Mouse (Mus musculus): ENCODE results near the gene Midn. TPM values are rescaled to one million over a fixed set of nuclear protein-coding genes. Genes with fewer than 3 reads are reported as not detected.
A peak's percentile ranks its signal among the peaks of the same experiment; 100 is the strongest.

Midn gene
- total RNA-seq, 2 experiments from 2014 or later = 37.6 to 49.3 TPM

DNA sequence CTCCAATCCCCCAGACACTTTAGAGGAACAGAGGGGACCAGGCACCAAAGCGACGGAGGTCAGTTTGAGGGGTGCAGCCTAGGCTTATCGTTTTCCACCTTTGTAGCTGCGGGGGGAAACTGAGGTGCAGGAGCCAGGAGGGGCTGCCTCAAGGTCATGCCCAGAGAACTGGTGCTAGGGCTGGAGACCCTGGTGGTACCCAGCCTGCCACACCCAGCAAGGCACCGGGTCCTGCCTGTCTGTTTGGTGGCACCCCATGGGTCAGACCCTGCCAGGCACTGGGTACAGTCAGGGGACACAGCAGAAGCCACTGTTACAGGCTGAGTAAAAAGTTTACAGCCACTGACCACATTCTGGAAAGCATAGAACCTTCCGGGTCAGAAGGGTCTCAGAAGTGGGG lies 32.2 kb downstream of the Midn start:
- intact Hi-C loops (cut with DNase I) = no loop called here
- no peak for DNase-seq

GRCm38 (mm10) chr10:80180823-80181222 lies 32.8 kb downstream of the Midn start:
- intact Hi-C loops (cut with DNase I) = no loop called here
- DNase-seq = no peak

- DNase-seq = no peak
- intact Hi-C loops (cut with DNase I) = no loop called here
These were observed 34.5 kb downstream of the Midn start for GRCm38 (mm10) chr10:80182547-80182946.

DNA sequence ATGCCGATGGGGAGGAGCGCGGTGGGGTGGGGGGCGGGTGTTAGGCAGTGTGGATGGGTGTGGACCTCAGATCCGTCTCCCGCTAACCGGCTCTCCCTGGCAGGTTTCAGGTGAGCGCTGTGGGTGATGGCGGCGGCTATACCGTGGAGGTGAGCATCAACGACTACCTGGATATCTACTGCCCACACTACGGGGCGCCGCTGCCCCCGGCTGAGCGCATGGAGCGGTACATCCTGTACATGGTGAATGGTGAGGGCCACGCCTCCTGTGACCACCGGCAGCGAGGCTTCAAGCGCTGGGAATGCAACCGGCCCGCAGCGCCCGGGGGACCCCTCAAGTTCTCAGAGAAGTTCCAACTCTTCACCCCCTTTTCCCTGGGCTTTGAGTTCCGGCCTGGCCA lies 38.6 kb downstream of the Midn start:
- DNase-seq = no peak
- intact Hi-C loops (cut with DNase I) = no loop called here

DNA sequence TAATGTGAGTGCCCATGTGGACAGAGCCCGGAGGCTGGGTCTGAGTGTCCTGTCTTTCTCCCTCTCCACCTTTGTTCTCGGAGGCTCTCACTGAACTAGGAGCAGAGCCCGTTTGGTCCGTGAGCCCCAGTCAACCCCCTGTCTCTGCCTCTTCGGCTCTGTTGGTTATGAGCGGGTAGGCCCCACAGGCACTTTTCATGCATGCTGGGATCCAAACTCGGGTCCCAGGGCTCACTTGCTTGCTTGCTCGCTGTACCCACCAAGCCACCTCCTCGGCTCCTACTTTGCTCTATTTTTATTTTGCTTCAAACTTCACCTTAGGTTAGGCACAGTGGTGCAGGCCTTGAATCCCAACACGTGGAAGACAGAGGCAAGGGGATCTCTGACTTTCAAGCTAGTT lies 39.7 kb downstream of the Midn start:
- intact Hi-C loops (cut with DNase I) = no loop called here
- DNase-seq = no peak

- intact Hi-C loops (cut with DNase I) = no loop called here
- DNase-seq = no peak
These were observed 40.5 kb downstream of the Midn start for GRCm38 (mm10) chr10:80188453-80189024.

DNA sequence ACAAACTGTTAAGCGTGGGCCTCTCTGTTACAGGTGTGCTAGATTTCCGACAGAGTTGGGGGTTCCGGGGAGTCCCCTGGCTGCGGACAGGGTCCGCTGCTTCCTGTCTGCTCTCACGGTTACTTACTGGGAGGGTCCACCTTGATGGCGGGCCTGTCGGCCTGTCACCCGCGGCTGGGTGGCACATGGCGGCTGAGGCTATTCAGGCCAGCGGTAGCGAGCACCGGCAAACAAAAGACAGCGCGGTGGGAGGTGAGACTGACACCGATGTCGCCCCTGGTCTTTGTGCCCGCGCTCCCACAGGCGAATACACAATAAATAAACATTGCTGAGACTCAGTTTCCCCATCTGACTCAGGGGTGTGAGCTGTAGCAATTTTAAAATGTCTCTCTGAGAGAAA lies 41.9 kb downstream of the Midn start:
- intact Hi-C loops (cut with DNase I) = no loop called here
- no peak for DNase-seq

DNA sequence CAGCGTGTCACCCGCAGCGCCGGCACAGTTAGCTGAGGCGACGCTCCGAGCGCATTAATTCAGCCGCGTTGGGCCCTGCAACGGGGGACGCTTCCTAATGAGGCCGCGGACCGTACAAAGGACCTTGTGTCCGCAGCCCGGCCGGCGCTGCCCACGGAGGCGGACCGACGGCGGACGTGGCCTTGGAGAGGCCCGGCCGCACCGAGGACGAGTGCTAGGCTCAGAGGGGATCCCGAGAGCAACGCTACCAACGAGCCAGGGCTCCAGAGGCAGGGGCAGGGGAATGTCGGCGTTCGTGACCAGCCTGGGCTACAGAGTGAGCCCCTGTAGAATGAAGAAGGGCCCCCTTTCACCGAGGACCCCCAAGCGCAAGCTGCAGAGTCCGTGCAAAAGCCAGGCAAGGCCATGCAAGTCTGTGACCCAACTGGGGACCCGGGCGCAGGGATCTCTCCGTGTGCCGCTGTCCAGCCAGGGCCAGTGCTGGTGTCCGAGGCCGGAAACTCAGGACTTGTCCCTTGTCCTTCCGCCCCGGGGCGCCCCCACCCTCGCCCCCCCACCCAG lies 42.5 kb downstream of the Midn start:
- intact Hi-C loops (cut with DNase I) = no loop called here
- no peak for DNase-seq

GRCm38 (mm10) chr10:80193976-80194375 lies 45.9 kb downstream of the Midn start:
- DNase-seq = no peak
- intact Hi-C loops (cut with DNase I) = no loop called here

DNA sequence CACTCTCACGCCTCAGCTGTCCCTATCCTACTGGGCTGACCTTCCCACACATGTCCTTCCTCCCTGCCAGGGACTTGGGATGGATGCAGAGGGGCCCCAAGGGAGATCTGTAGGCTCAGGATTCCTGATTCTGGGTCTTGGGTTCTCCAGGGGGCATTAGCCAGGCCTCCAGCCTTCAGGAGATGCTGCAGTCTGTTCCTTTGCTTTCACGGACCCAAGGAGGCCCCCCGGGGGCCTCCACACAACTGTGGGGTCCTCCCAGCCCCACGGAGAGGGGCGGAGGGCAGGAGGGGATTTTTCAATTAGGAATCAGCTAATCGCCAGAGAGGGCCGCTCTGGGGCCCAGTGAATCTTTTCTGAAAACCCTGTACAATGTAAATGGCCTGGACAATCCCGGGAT lies 46.4 kb downstream of the Midn start:
- intact Hi-C loops (cut with DNase I) = no loop called here
- no peak for DNase-seq

DNA sequence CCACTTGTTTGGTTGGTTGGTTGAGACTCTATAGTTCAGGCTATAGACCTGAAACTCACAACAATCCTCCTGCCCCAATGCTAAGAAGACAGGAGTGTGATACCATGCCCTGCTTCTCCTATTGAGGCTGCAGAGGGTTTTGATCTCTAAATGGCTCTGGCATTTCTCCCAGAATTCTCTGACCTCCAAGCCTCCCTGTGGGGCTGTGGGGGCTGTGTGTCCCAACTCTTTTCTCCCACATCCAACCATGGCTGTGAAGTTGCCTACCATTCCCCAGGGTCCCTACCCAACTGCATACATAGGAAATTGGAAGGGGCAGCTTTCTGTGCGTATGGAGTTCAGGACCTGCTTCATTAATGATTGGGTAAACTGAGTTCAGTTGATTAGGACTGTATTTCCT lies 48.1 kb downstream of the Midn start:
- intact Hi-C loops (cut with DNase I) = no loop called here
- no peak for DNase-seq

GRCm38 (mm10) chr10:80196778-80197581 lies 48.9 kb downstream of the Midn start:
- DNase-seq = no peak
- intact Hi-C loops (cut with DNase I) = no loop called here

- peak; percentile 57 to 84 for DNase-seq
- intact Hi-C loops (cut with DNase I) = loop anchor here (1.0 kb wide), 1 partner anchor 46 kb away; no protein-coding TSS in a partner anchor
These were observed 51.5 kb downstream of the Midn start for GRCm38 (mm10) chr10:80199440-80200008.

- no peak for DNase-seq
- intact Hi-C loops (cut with DNase I) = no loop called here
These were observed 52.4 kb downstream of the Midn start for GRCm38 (mm10) chr10:80200485-80200884.

DNA sequence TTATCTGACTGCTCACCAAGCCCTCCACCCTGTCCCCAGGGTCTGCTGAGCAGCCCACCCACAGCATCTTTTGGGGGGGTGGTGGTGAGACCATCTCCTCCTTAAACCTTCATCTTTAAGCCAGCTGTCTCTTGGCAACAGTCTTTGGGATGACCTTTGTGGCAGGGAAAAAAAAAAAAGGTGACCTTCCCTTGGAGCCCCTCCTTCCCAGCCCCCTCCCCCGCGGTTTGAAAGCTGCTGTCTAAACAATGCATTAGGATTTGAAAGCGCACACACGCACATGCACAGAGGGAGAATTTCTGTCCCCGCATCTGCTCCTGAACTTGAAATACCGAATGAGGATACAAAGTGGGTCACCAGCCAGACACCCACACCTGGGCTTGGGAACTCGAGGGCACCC lies 56.0 kb downstream of the Midn start:
- intact Hi-C loops (cut with DNase I) = no loop called here
- DNase-seq = no peak

DNA sequence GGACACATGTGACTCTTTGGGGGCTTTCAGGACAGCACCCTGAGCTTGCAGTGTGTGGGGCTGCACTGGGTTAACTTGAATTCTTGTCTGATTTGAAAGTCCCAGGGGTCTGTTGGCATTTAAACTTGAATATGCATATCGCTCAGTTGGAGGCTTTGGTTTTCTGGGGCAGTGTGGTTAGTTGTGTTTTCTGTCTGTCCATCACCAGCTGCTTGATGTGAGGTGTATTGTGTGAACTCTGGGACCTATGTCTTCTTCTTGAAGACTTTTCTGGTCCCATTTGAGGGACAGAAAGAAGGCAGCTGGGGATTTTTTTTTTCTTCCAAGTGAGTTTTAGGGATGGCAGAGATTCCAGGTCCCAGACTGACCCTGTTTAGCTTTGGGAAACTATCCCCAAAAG lies 59.1 kb downstream of the Midn start:
- intact Hi-C loops (cut with DNase I) = no loop called here

DNA sequence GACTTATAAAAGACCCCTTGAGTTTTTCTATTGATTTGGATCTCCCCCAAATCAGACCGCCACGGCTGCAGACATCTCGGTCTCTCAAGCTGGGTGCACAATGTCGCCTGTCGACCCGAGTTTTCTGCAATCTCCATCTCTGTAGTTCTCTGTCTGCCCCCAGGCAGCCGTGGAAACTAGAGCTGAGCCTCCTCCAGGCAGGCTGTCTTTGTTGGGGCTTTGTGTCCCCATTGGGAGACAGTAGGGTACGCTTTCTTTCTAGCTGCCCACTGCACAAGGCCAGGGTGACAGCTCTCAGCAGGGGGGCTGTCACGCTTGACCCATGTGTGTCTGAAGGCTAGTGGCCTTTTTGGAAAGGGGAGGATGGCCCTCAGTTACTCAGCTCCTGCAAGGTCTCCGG lies 59.6 kb downstream of the Midn start:
- DNase-seq = no peak
- intact Hi-C loops (cut with DNase I) = no loop called here

More for the DNA sequence above, 59.1 kb downstream of the Midn start:
- DNase-seq = no peak

Other genes starting within 250 kb of the Midn start
- gene Med16, start 239.3 kb upstream of the Midn start, total RNA-seq (2021) = 10 to 100 TPM; 27.5 to 35.3 TPM
- gene Gm26602, start 237.4 kb upstream of the Midn start, total RNA-seq (2021) = not detected
- gene Kiss1r, start 231.3 kb upstream of the Midn start, total RNA-seq (2021) = under 1 TPM in 1 of 2 experiments, not detected in 1; 0.23 TPM
- gene R3hdm4, start 227.1 kb upstream of the Midn start, total RNA-seq (2021) = 100 to 1,000 TPM; 114 to 118 TPM
- 1 to 10 TPM; 1.3 to 1.8 TPM for gene Arid3a, start 221.2 kb upstream of the Midn start, total RNA-seq (2021)
- gene Wdr18, start 188.1 kb upstream of the Midn start, total RNA-seq (2021) = 10 to 100 TPM; 17.5 to 23.9 TPM
- under 1 TPM; 0.07 to 0.15 TPM for gene Grin3b, start 177.6 kb upstream of the Midn start, total RNA-seq (2021)
- 10 to 100 TPM; 71.5 to 72.4 TPM for gene Tmem259, start 163.9 kb upstream of the Midn start, total RNA-seq (2021)
- 1 to 10 TPM; 5.2 to 6.0 TPM for gene Cnn2, start 159.7 kb upstream of the Midn start, total RNA-seq (2021)
- 1 to 10 TPM; 5.4 to 5.8 TPM for gene Abca7, start 151.8 kb upstream of the Midn start, total RNA-seq (2021)
- 1 to 10 TPM; 1.1 to 2.7 TPM for gene Arhgap45, start 131.6 kb upstream of the Midn start, total RNA-seq (2021)
- gene Polr2e, start 108.5 kb upstream of the Midn start, total RNA-seq (2021) = 10 to 100 TPM; 36.0 to 42.5 TPM
- gene Gpx4, start 101.1 kb upstream of the Midn start, total RNA-seq (2021) = 100 to 1,000 TPM; 500 to 536 TPM
- gene Sbno2, start 42.7 kb upstream of the Midn start, total RNA-seq (2021) = 1 to 10 TPM; 4.5 to 7.3 TPM
- gene Stk11, start 32.5 kb upstream of the Midn start, total RNA-seq (2021) = 100 to 1,000 TPM; 120 to 135 TPM
- gene Atp5d, start 9.6 kb upstream of the Midn start, total RNA-seq (2021) = 100 to 1,000 TPM; 600 to 616 TPM
- gene Cbarp, start 7.4 kb upstream of the Midn start, total RNA-seq (2021) = 1 to 10 TPM; 1.4 to 2.1 TPM
- 10 to 100 TPM; 22.6 to 28.3 TPM for gene Cirbp, start 17.7 kb downstream of the Midn start, total RNA-seq (2021)
- gene 1600002K03Rik, start 24.7 kb downstream of the Midn start, total RNA-seq (2021) = 1 to 10 TPM; 4.7 to 5.1 TPM
- gene Efna2, start 31.2 kb downstream of the Midn start, total RNA-seq (2021) = under 1 TPM; 0.27 to 0.31 TPM
- gene Mum1, start 78.2 kb downstream of the Midn start, total RNA-seq (2021) = 10 to 100 TPM; 12.3 to 14.3 TPM
- gene Ndufs7, start 100.8 kb downstream of the Midn start, total RNA-seq (2021) = 100 to 1,000 TPM; 516 to 553 TPM
- 10 to 100 TPM; 35.1 to 59.8 TPM for gene Gamt, start 112.7 kb downstream of the Midn start, total RNA-seq (2021)
- gene Dazap1, start 113.2 kb downstream of the Midn start, total RNA-seq (2021) = 10 to 100 TPM; 30.0 to 40.4 TPM
- 100 to 1,000 TPM; 529 to 644 TPM for gene Rps15, start 144.2 kb downstream of the Midn start, total RNA-seq (2021)
- gene Apc2, start 147.7 kb downstream of the Midn start, total RNA-seq (2021) = under 1 TPM; 0.54 to 0.57 TPM
- 1 to 10 TPM; 5.5 to 6.2 TPM for gene 2310011J03Rik, start 172.3 kb downstream of the Midn start, total RNA-seq (2021)
- 1 to 10 TPM; 1.1 to 2.0 TPM for gene Pcsk4, start 181.2 kb downstream of the Midn start, total RNA-seq (2021)
- 1 to 10 TPM; 1.3 to 1.5 TPM for gene Reep6, start 181.7 kb downstream of the Midn start, total RNA-seq (2021)
- 10 to 100 TPM; 27.4 to 38.1 TPM for gene Adamtsl5, start 200.1 kb downstream of the Midn start, total RNA-seq (2021)
- under 1 TPM; 0.15 to 0.20 TPM for gene Plk5, start 208.2 kb downstream of the Midn start, total RNA-seq (2021)
- 1 to 10 TPM; 3.4 to 4.5 TPM for gene Mex3d, start 239.4 kb downstream of the Midn start, total RNA-seq (2021)